Mouse (Mus musculus) brain, embryonic 14.5 days (tissue): Measurements from ENCODE around the gene Etnk1.

ENCODE experiments used
- CTCF ChIP-seq: fragments of 200-500 bp; IDR thresholded peaks from 2 replicates; pipeline ENCODE4 v1.5.1; 2012; ENCODE audit warnings: inconsistent platforms, mild to moderate bottlenecking, moderate library complexity, borderline replicate concordance; ENCODE audit not compliant: insufficient read depth, insufficient read length; ENCODE audit errors: extremely low read depth
- POLR2A ChIP-seq: fragments of 200-500 bp; IDR thresholded peaks from 2 replicates; pipeline ENCODE4 v1.6.1; 2012; ENCODE audit warnings: mild to moderate bottlenecking, inconsistent platforms, borderline replicate concordance; ENCODE audit not compliant: poor library complexity, insufficient read depth, insufficient read length, severe bottlenecking; ENCODE audit errors: extremely low read depth

GRCm38 (mm10) chr6:143191477-143192098 is 24.6 kb downstream of the Etnk1 start:
- TF ChIP-seq CTCF (no peak), POLR2A (no peak)
